Mouse (Mus musculus): ENCODE results near the gene Cramp1l. TPM values are rescaled to one million over a fixed set of nuclear protein-coding genes. Genes with fewer than 3 reads are reported as not detected.

Cramp1l gene
- total RNA-seq, 2 experiments from 2014 or later = 31.9 to 33.9 TPM

DNA sequence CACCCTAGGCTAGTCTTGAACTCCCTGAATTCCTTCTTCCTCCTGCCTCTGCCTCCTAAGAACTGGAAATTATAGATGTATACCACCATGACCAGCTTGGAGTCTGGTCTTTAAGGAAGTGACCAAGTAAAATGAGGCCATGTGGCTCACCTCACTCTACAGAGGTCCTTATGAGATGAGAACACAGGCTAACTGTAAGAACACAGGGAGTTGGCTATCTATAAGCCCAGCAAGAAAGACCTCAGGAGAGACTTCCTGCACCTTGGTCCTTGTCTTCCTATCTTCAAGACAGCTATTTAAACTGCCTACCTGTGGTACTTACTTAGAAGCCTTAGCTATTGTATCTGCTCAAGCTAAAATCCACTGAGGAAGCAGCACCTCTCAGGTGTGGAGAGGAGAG is 101.6 kb downstream of the Cramp1l start:
- DNase-seq (ENCODE audit: extremely low spot score in 1 of 2, low spot score in 2 of 2) = no peak

More for the DNA sequence above, 101.6 kb downstream of the Cramp1l start:
- intact Hi-C loops (cut with DNase I) = no loop called here
- Histone ChIP-seq H3K27ac (no peak overlapping the region), H3K4me3 (no peak overlapping the region)
- TF ChIP-seq CTCF (IDR thresholded peaks at IDR 0.05) = no peak

Other genes with a start within 250 kb of the Cramp1l start
- gene Meiob, start 211.5 kb downstream of the Cramp1l start, total RNA-seq (2021) = not detected
- 100 to 1,000 TPM; 129 to 141 TPM for gene Hagh, start 175.6 kb downstream of the Cramp1l start, total RNA-seq (2021)
- gene Fahd1, start 165.4 kb downstream of the Cramp1l start, total RNA-seq (2021) = 10 to 100 TPM; 17.4 to 20.4 TPM
- gene Igfals, start 149.8 kb downstream of the Cramp1l start, total RNA-seq (2021) = not detected
- gene Nubp2, start 129.4 kb downstream of the Cramp1l start, total RNA-seq (2021) = 10 to 100 TPM; 30.7 to 32.4 TPM
- 10 to 100 TPM; 58.6 to 63.3 TPM for gene Spsb3, start 129.1 kb downstream of the Cramp1l start, total RNA-seq (2021)
- gene Eme2, start 120.7 kb downstream of the Cramp1l start, total RNA-seq (2021) = 10 to 100 TPM; 54.8 to 55.2 TPM
- 10 to 100 TPM; 67.6 to 72.1 TPM for gene Mrps34, start 120.7 kb downstream of the Cramp1l start, total RNA-seq (2021)
- gene Nme3, start 119.3 kb downstream of the Cramp1l start, total RNA-seq (2021) = 10 to 100 TPM; 46.5 to 51.2 TPM
- 100 to 1,000 TPM; 390 to 407 TPM for gene Mapk8ip3, start 78.8 kb downstream of the Cramp1l start, total RNA-seq (2021)
- 1 to 10 TPM; 5.3 to 6.9 TPM for gene Jpt2, start 55.1 kb downstream of the Cramp1l start, total RNA-seq (2021)
- 10 to 100 TPM; 17.9 to 21.0 TPM for gene Ift140, start 297 bp upstream of the Cramp1l start, total RNA-seq (2021)
- 10 to 100 TPM in 1 of 2 experiments, 1 to 10 TPM in 1; 9.5 to 11.1 TPM for gene Tmem204, start 67.8 kb upstream of the Cramp1l start, total RNA-seq (2021)
- 10 to 100 TPM; 25.8 to 30.7 TPM for gene Telo2, start 100.2 kb upstream of the Cramp1l start, total RNA-seq (2021)
- under 1 TPM; 0.33 to 0.63 TPM for gene Ptx4, start 105.0 kb upstream of the Cramp1l start, total RNA-seq (2021)
- 10 to 100 TPM; 48.5 to 53.9 TPM for gene Clcn7, start 117.6 kb upstream of the Cramp1l start, total RNA-seq (2021)
- gene Ccdc154, start 146.7 kb upstream of the Cramp1l start, total RNA-seq (2021) = under 1 TPM in 1 of 2 experiments, not detected in 1; 0.14 TPM
- not detected for gene Gm38655, start 159.7 kb upstream of the Cramp1l start, total RNA-seq (2021)
- gene BC003965, start 168.8 kb upstream of the Cramp1l start, total RNA-seq (2021) = 10 to 100 TPM; 20.2 to 20.8 TPM
- 10 to 100 TPM; 39.0 to 40.7 TPM for gene Unkl, start 172.6 kb upstream of the Cramp1l start, total RNA-seq (2021)
- 10 to 100 TPM; 78.1 to 81.4 TPM for gene Gnptg, start 224.3 kb upstream of the Cramp1l start, total RNA-seq (2021)
- gene Tsr3, start 224.4 kb upstream of the Cramp1l start, total RNA-seq (2021) = 10 to 100 TPM; 24.6 to 25.9 TPM
- gene Baiap3, start 240.6 kb upstream of the Cramp1l start, total RNA-seq (2021) = 10 to 100 TPM; 14.8 to 29.8 TPM